In genomic region chr9:47674766-47675713, GRCm38 (mm10) we compare ENCODE assay signal across 14 mouse cellular contexts.
DNase-seq lines count a peak whose midpoint lies in the region; ATAC-seq and TF ChIP-seq lines count a peak whose summit lies in the region.
"Had no signal": no experiment of that assay in that cellular context is flagged by ENCODE, and none has a peak within 500 bp of the region (broad histone marks: within the 10 kb centered on the region; RNA-seq: fewer than 3 reads in every experiment).

No protein-coding gene starts in this region.

- peak; percentile 31 for ATAC-seq in Patski
- ATAC-seq in embryonic facial prominence, embryonic 13.5 days (ENCODE audit: insufficient number of reproducible peaks, insufficient read depth, low FRiP score, low TSS enrichment, low read depth), result 0 out of 2 replicates have a peak, but pooled peaks have one; percentile 62
- ATAC-seq in lung, embryonic 15.5 days (ENCODE audit: borderline replicate concordance, extremely low read depth, low FRiP score, low TSS enrichment), result peak; percentile 65; the same call in 1 of the 2 replicates
- ATAC-seq: forebrain, embryonic 16.5 days had no signal

- H3K4me2 ChIP-seq in embryonic facial prominence, embryonic 13.5 days, result 0 out of 2 replicates have a peak overlapping the region, but pooled peaks have one; percentile 5
- peak overlapping the region; percentile 25; the same call in 1 of the 2 replicates for H3K4me2 ChIP-seq in lung, embryonic 15.5 days
- H3K4me2 ChIP-seq: hindbrain, embryonic 13.5 days had no signal

- H3K9ac ChIP-seq in embryonic facial prominence, embryonic 13.5 days, result no peak overlapping the region
- H3K9ac ChIP-seq in lung, embryonic 15.5 days, result no peak overlapping the region
- H3K9ac ChIP-seq: hindbrain, embryonic 13.5 days had no signal

- TF ChIP-seq POLR2A in thymus, adult 2 months (IDR thresholded peaks at IDR 0.05; ENCODE audit: control insufficient read depth, extremely low read depth, insufficient read depth, low read length, poor library complexity), result no peak

- WGBS in embryonic facial prominence, embryonic 13.5 days, result 38% methylated on average over 11 of the region's 11 CpGs
- WGBS in lung, embryonic 15.5 days, result 40% methylated on average over 11 of the region's 11 CpGs
- 85% methylated on average over 11 of the region's 11 CpGs for WGBS in thymus, adult 2 months

- no peak for TF ChIP-seq CTCF in Patski (IDR thresholded peaks at IDR 0.05)
- no peak for TF ChIP-seq CTCF in thymus, adult 2 months (IDR thresholded peaks at IDR 0.05; ENCODE audit: borderline replicate concordance, control insufficient read depth, extremely low read depth, insufficient read depth, low read length, poor library complexity)

- H3K27me3 ChIP-seq in Patski, result no peaks in the 10 kb centered on the region
- peaks cover 11% of the 10 kb centered on the region for H3K27me3 ChIP-seq in embryonic facial prominence, embryonic 13.5 days
- no peaks in the 10 kb centered on the region for H3K27me3 ChIP-seq in lung, embryonic 15.5 days
- no peaks in the 10 kb centered on the region for H3K27me3 ChIP-seq in thymus, adult 2 months (ENCODE audit: control insufficient read depth, insufficient read depth, low read length)
- H3K27me3 ChIP-seq: hindbrain, embryonic 13.5 days had no signal

- DNase-seq in kidney, adult 9 months, result peak; percentile 11
- DNase-seq in kidney, postnatal 10 days, result no peak
- DNase-seq in Patski (ENCODE audit: low read depth, low spot score), result no peak
- no peak for DNase-seq in ovary, postnatal 14 days (ENCODE audit: low spot score)
- no peak for DNase-seq in embryo, embryonic 11 days
- DNase-seq in thymus, adult 2 months, result no peak
- DNase-seq: heart, adult 18-20 months; right cerebral cortex, postnatal 14 days; thymus, adult 18-20 months had no signal

- peaks cover 36% of the 10 kb centered on the region for H3K4me1 ChIP-seq in embryonic facial prominence, embryonic 13.5 days
- H3K4me1 ChIP-seq in lung, embryonic 15.5 days, result peaks cover 22% of the 10 kb centered on the region
- no peaks in the 10 kb centered on the region for H3K4me1 ChIP-seq in thymus, adult 2 months (replicated peaks; ENCODE audit: control insufficient read depth, insufficient read depth, low read length)

- no peak overlapping the region for H3K4me3 ChIP-seq in embryonic facial prominence, embryonic 13.5 days
- no peak overlapping the region for H3K4me3 ChIP-seq in lung, embryonic 15.5 days
- no peak overlapping the region for H3K4me3 ChIP-seq in thymus, adult 2 months (ENCODE audit: control insufficient read depth, insufficient read depth, low read length)
- H3K4me3 ChIP-seq: hindbrain, embryonic 13.5 days had no signal

- H3K36me3 ChIP-seq in embryonic facial prominence, embryonic 13.5 days, result no peaks in the 10 kb centered on the region
- no peaks in the 10 kb centered on the region for H3K36me3 ChIP-seq in lung, embryonic 15.5 days
- no peaks in the 10 kb centered on the region for H3K36me3 ChIP-seq in thymus, adult 2 months (ENCODE audit: control insufficient read depth, insufficient read depth, low read length)
- H3K36me3 ChIP-seq: hindbrain, embryonic 13.5 days had no signal

- no peaks in the 10 kb centered on the region for H3K9me3 ChIP-seq in embryonic facial prominence, embryonic 13.5 days
- no peaks in the 10 kb centered on the region for H3K9me3 ChIP-seq in lung, embryonic 15.5 days
- H3K9me3 ChIP-seq: hindbrain, embryonic 13.5 days had no signal

- in situ Hi-C loops in Patski (cut with MboI; ENCODE audit: low pct_unique_long_range_greater_than_20kb), result no loop called here

- CTCF ChIA-PET in Patski (lab: Charles Lee), result no interaction called here

- POLR2A ChIA-PET in Patski (lab: Charles Lee), result interaction anchor here (0.6 kb wide), 1 partner anchor 25 kb away, joined by 7 read pairs; no protein-coding TSS in a partner anchor

- peak overlapping the region; percentile 41; the same call in 1 of the 2 replicates for H3K27ac ChIP-seq in embryonic facial prominence, embryonic 13.5 days
- H3K27ac ChIP-seq in lung, embryonic 15.5 days, result peak overlapping the region; percentile 86
- H3K27ac ChIP-seq in thymus, adult 2 months (ENCODE audit: control insufficient read depth, insufficient read depth, low read length), result no peak overlapping the region
- H3K27ac ChIP-seq: hindbrain, embryonic 13.5 days; macrophage had no signal
